Mouse (Mus musculus): ENCODE data around the gene Zfp428.

DNA sequence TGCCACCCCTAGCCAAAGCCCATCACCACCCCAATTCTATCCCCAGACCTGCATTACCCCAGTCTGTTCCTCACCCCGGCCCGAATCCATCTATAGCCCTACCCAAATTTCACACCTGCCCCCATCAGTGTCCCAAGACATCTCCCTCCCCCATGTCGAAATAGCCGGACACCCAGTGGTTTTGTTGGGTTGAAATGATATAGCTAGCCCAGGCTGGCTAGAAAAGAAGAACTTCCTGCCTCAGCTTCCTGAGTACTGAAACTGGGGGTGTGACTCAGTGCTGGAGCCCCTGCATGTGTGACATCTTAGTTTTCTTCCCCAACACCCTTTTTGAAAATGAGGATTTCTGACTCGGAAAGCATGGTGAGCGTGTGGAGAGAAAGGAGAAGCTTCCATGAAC lies 40.0 kb upstream of the Zfp428 start:
- no peak for TF ChIP-seq CTCF (IDR thresholded peaks at IDR 0.05; ENCODE audit: low read depth, low read length)
- TF ChIP-seq POLR2A (IDR thresholded peaks at IDR 0.05; ENCODE audit: extremely low read depth, insufficient read depth, low read length): no peak
